In the genomic region with DNA sequence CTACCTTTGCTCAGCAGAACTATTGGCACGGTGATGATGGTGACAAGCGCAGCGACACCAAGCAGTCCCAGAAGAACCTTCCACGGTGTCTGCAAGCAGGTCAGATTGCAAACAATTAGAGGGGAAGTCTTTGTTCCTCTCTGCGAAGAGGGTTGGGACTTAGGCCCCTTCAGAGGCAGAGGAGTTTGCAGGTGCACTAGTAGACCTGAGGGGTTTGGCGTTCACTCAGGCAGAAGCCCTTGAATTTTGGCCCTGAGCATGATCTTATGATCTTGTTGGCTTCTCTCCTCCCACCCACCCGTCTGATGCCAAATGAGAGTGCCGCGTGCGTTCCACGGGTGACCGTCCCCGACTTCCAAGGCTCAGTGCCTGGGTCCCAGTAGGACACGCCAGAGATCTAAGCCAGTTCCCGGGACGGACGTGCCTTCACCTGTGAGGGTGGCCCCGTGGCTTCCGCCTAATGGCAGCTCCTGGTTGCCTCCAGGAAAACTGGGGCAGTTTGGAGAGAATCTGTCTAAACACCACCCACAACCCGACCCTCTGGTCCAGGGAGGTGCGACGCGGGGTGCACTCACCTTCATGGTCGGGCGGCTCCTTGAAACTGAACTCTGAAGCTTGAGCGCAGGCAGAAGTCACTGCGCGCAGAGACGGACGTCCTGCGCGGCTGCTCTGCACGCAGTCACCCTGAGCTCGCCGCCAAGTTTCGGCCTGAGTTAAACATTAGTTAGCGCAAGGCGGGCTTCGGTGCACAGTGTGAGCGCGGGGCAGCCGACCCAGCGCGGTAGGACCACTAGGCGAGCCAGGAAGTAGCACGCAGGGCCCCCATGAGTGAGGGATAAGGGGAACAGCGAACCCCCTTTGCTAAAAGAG, we compare ENCODE assay signal across 8 mouse cellular contexts. TPM values are rescaled to one million over a fixed set of nuclear protein-coding genes. Genes with fewer than 3 reads are reported as not detected.
DNase-seq lines count a peak whose midpoint lies in the region; ATAC-seq and TF ChIP-seq lines count a peak whose summit lies in the region.

No protein-coding gene starts in this region.

- no peaks in the 10 kb centered on the region for H3K36me3 ChIP-seq in erythroblast, embryonic 14.5 days (ENCODE audit: control insufficient read depth)
- no peaks in the 10 kb centered on the region for H3K36me3 ChIP-seq in intestine, postnatal 0 days (ENCODE audit: control insufficient read depth, insufficient read depth)
- no peaks in the 10 kb centered on the region for H3K36me3 ChIP-seq in neural tube, embryonic 13.5 days

- DNase-seq in adrenal gland, postnatal 25 days, result peak; percentile 20
- DNase-seq in gastrocnemius, postnatal 14 days, result peak; percentile 65
- DNase-seq in lung, adult 18-20 months, result peak; percentile 51 to 61
- DNase-seq in urinary bladder, postnatal 25 days (ENCODE audit: low spot score), result peak; percentile 21

- no peak for ATAC-seq in erythroblast, adult 5-6 weeks (replicated peaks; ENCODE audit: low FRiP score, poor library complexity, severe bottlenecking)
- peak; percentile 90 for ATAC-seq in intestine, postnatal 0 days
- ATAC-seq in neural tube, embryonic 13.5 days (ENCODE audit: low read depth), result peak; percentile 47; the same call in 1 of the 2 replicates

- WGBS in intestine, postnatal 0 days, result 4% methylated on average over 47 of the region's 47 CpGs
- WGBS in neural tube, embryonic 13.5 days, result 6% methylated on average over 47 of the region's 47 CpGs

- peak overlapping the region; percentile 68 for H3K9ac ChIP-seq in intestine, postnatal 0 days (ENCODE audit: low read depth, low read length)
- H3K9ac ChIP-seq in neural tube, embryonic 13.5 days, result peak overlapping the region; percentile 55; the same call in 1 of the 2 replicates

- no peaks in the 10 kb centered on the region for H3K9me3 ChIP-seq in erythroblast, embryonic 14.5 days (ENCODE audit: control insufficient read depth, low read length)
- no peaks in the 10 kb centered on the region for H3K9me3 ChIP-seq in intestine, postnatal 0 days (ENCODE audit: control insufficient read depth)
- H3K9me3 ChIP-seq in neural tube, embryonic 13.5 days, result no peaks in the 10 kb centered on the region

- peaks cover 4% of the 10 kb centered on the region for H3K4me1 ChIP-seq in erythroblast, embryonic 14.5 days (ENCODE audit: control insufficient read depth)
- H3K4me1 ChIP-seq in intestine, postnatal 0 days (replicated peaks; ENCODE audit: control insufficient read depth, insufficient read depth, low read length), result peaks cover 8% of the 10 kb centered on the region; the same call in 1 of the 2 replicates
- H3K4me1 ChIP-seq in neural tube, embryonic 13.5 days (replicated peaks), result peaks cover 11% of the 10 kb centered on the region

- H3K4me2 ChIP-seq in intestine, postnatal 0 days (replicated peaks; ENCODE audit: low read depth), result peak overlapping the region; percentile 89
- H3K4me2 ChIP-seq in neural tube, embryonic 13.5 days, result peak overlapping the region; percentile 75

- peaks cover 13% of the 10 kb centered on the region for H3K27me3 ChIP-seq in erythroblast, embryonic 14.5 days (ENCODE audit: control insufficient read depth)
- H3K27me3 ChIP-seq in intestine, postnatal 0 days (replicated peaks; ENCODE audit: control insufficient read depth, insufficient read depth, low read length), result no peaks in the 10 kb centered on the region
- peaks cover 28% of the 10 kb centered on the region for H3K27me3 ChIP-seq in neural tube, embryonic 13.5 days

- peak overlapping the region; percentile 43 for H3K4me3 ChIP-seq in erythroblast, embryonic 14.5 days (replicated peaks)
- peak overlapping the region; percentile 56 for H3K4me3 ChIP-seq in intestine, postnatal 0 days (ENCODE audit: low read depth, low read length)
- H3K4me3 ChIP-seq in neural tube, embryonic 13.5 days, result peak overlapping the region; percentile 41

- peak overlapping the region; percentile 85 for H3K27ac ChIP-seq in intestine, postnatal 0 days (ENCODE audit: low read depth, low read length)
- no peak overlapping the region for H3K27ac ChIP-seq in neural tube, embryonic 13.5 days (replicated peaks)

- intact Hi-C loops in gastrocnemius, postnatal 14 days (cut with DNase I; ENCODE audit: low total_unique reads), result no loop called here

- TF ChIP-seq CTCF in intestine, postnatal 0 days (IDR thresholded peaks at IDR 0.05; ENCODE audit: low read depth), result peak; percentile 29

RNA-seq across cellular contexts. Expression of a gene that starts 0.6 kb away (rescaled TPM):
- polyA plus RNA-seq in erythroblast, embryonic 14.5 days (2012), result not detected in 2 replicates
- total RNA-seq in erythroblast, adult 5-6 weeks (2015; ENCODE audit: low replicate concordance), result 2.5 and 3.3 TPM in 2 replicates
- 2.6 and 3.2 TPM in 2 replicates for total RNA-seq in erythroblast, adult 5-6 weeks (2017; ENCODE audit: low replicate concordance)
- 0.70 and 2.9 TPM in 2 replicates for total RNA-seq in adrenal gland, postnatal 25 days (2021)
- total RNA-seq in gastrocnemius, postnatal 14 days (2021), result 1 to 10 TPM; 3.7 to 7.3 TPM
- polyA plus RNA-seq in intestine, postnatal 0 days (2015; fragmentation: Nextera tagmentation; extraction: Ambion mirVana), result 56.0 and 70.4 TPM in 2 replicates
- polyA plus RNA-seq in neural tube, embryonic 13.5 days (2015; fragmentation: Nextera tagmentation; extraction: Ambion mirVana), result 2.0 and 2.6 TPM in 2 replicates
